Mouse (Mus musculus) liver, adult 2 months (tissue): Measurements from ENCODE around the gene Slc35e3. TPM values are rescaled to one million over a fixed set of nuclear protein-coding genes. Genes with fewer than 3 reads are reported as not detected.

Source experiments
- DNase-seq: peaks from one replicate; pipeline ENCODE4 v3.0.0-alpha.2; 2011; ENCODE audit warnings: low read depth, low spot score; ENCODE audit errors: extremely low read depth
- H3K27ac ChIP-seq: fragments of 200-500 bp; replicated peaks from 2 replicates; pipeline ENCODE4 v1.5.1; 2012; ENCODE audit warnings: low read depth, mild to moderate bottlenecking, control low read depth, inconsistent platforms, low read length; ENCODE audit not compliant: insufficient read depth
- H3K27me3 ChIP-seq: fragments of 200-500 bp; 2 replicates; pipeline ENCODE4 v1.6.1; 2012; ENCODE audit warnings: mild to moderate bottlenecking, moderate library complexity, low read length, inconsistent platforms; ENCODE audit not compliant: control insufficient read depth, insufficient read depth
- H3K36me3 ChIP-seq: fragments of 200-500 bp; 2 replicates; pipeline ENCODE4 v1.6.1; 2012; ENCODE audit warnings: low read length, inconsistent platforms; ENCODE audit not compliant: control insufficient read depth, insufficient read depth
- H3K4me1 ChIP-seq: fragments of 200-500 bp; 2 replicates; pipeline ENCODE4 v1.6.1; 2011; ENCODE audit warnings: low read length; ENCODE audit not compliant: control insufficient read depth, insufficient read depth
- H3K4me3 ChIP-seq: fragments of 200-500 bp; 2 replicates; pipeline ENCODE4 v1.5.1; 2011; ENCODE audit warnings: low read depth, mild to moderate bottlenecking, control low read depth, low read length, moderate library complexity; ENCODE audit not compliant: insufficient read depth
- H3K79me2 ChIP-seq: fragments of 200-500 bp; 2 replicates; pipeline ENCODE4 v1.6.1; 2012; ENCODE audit warnings: inconsistent platforms, mild to moderate bottlenecking, low read length, moderate library complexity; ENCODE audit not compliant: control insufficient read depth, insufficient read depth
- H3K9ac ChIP-seq: fragments of 200-500 bp; 2 replicates; pipeline ENCODE4 v1.6.1; 2012; ENCODE audit warnings: low read depth, mild to moderate bottlenecking, control low read depth, inconsistent platforms, low read length
- CTCF ChIP-seq: fragments of 200-500 bp; IDR thresholded peaks from 2 replicates; pipeline ENCODE4 v1.5.1; 2011; ENCODE audit warnings: low read depth, low read length, control low read depth
- POLR2A ChIP-seq: fragments of 200-500 bp; IDR thresholded peaks from 2 replicates; pipeline ENCODE4 v1.6.1; 2011; ENCODE audit warnings: low read length, control low read depth; ENCODE audit not compliant: insufficient read depth; ENCODE audit errors: extremely low read depth
- WGBS: fragments of 180-500 bp; shearing (Covaris S2); methylation state at CpG from one replicate; pipeline ENCODE4 v1.1.7; 2018; 5-methylcytosine and 5-hydroxymethylcytosine counted together
- polyA plus RNA-seq: library from polyadenylated mRNA; depleted of rRNA; stranded (reverse); fragments of >200 nt; gene quantifications from 2 replicates; pipeline ENCODE4 v1.2.3, GENCODE M21; 2012
- total RNA-seq: library from RNA; depleted of rRNA; stranded (reverse); fragments of >200 nt; gene quantifications from 2 replicates; pipeline ENCODE4 v1.2.3, GENCODE M21; 2014

The Slc35e3 gene
- total and polyA plus RNA-seq, 2 experiments, result 4.1 to 7.1 TPM

GRCm38 (mm10) chr10:117782056-117782455 is 35.9 kb upstream of the Slc35e3 start:
- DNase-seq, result no peak
- Histone ChIP-seq H3K9ac (no peak overlapping the region), H3K27me3 (no peaks in the 10 kb centered on the region), H3K79me2 (no peaks in the 10 kb centered on the region), H3K4me3 (no peak overlapping the region), H3K36me3 (peaks cover 12% of the 10 kb centered on the region), H3K4me1 (no peaks in the 10 kb centered on the region), H3K27ac (no peak overlapping the region)
- TF ChIP-seq POLR2A, result no peak
- TF ChIP-seq CTCF, result no peak
- 91% methylated on average over 2 of the region's 2 CpGs for WGBS

- no peaks in the 10 kb centered on the region for H3K27me3 ChIP-seq
- no peaks in the 10 kb centered on the region for H3K79me2 ChIP-seq
- no peak overlapping the region for H3K9ac ChIP-seq
- H3K36me3 ChIP-seq, result peaks cover 13% of the 10 kb centered on the region
- no peaks in the 10 kb centered on the region for H3K4me1 ChIP-seq
- no peak overlapping the region for H3K27ac ChIP-seq
- no peak for TF ChIP-seq POLR2A
- TF ChIP-seq CTCF, result no peak
- H3K4me3 ChIP-seq, result no peak overlapping the region
- DNase-seq, result no peak
- 97% methylated on average over 17 of the region's 17 CpGs for WGBS
Observed at GRCm38 (mm10) chr10:117781021-117781725, 35.0 kb upstream of the Slc35e3 start.

GRCm38 (mm10) chr10:117780306-117780911 is 34.2 kb upstream of the Slc35e3 start:
- peaks cover 13% of the 10 kb centered on the region for H3K36me3 ChIP-seq
- no peak for DNase-seq
- 98% methylated on average over 6 of the region's 6 CpGs for WGBS
- no peak overlapping the region for H3K9ac ChIP-seq
- H3K27me3 ChIP-seq, result no peaks in the 10 kb centered on the region
- H3K27ac ChIP-seq, result no peak overlapping the region
- H3K4me1 ChIP-seq, result no peaks in the 10 kb centered on the region
- TF ChIP-seq CTCF (no peak), POLR2A (no peak)
- no peak overlapping the region for H3K4me3 ChIP-seq
- no peaks in the 10 kb centered on the region for H3K79me2 ChIP-seq

- Histone ChIP-seq H3K27ac (no peak overlapping the region), H3K79me2 (no peaks in the 10 kb centered on the region), H3K4me3 (no peak overlapping the region), H3K27me3 (no peaks in the 10 kb centered on the region), H3K36me3 (peaks cover 11% of the 10 kb centered on the region), H3K9ac (no peak overlapping the region), H3K4me1 (no peaks in the 10 kb centered on the region)
- 91% methylated on average over 8 of the region's 8 CpGs for WGBS
- TF ChIP-seq POLR2A (no peak), CTCF (no peak)
- DNase-seq, result no peak
Observed at GRCm38 (mm10) chr10:117779581-117780305, 33.6 kb upstream of the Slc35e3 start.

- no peak overlapping the region for H3K27ac ChIP-seq
- peaks cover 12% of the 10 kb centered on the region for H3K36me3 ChIP-seq
- H3K4me1 ChIP-seq, result no peaks in the 10 kb centered on the region
- H3K4me3 ChIP-seq, result no peak overlapping the region
- no peak for DNase-seq
- 89% methylated on average over 4 of the region's 4 CpGs for WGBS
- no peak overlapping the region for H3K9ac ChIP-seq
- H3K79me2 ChIP-seq, result no peaks in the 10 kb centered on the region
- no peaks in the 10 kb centered on the region for H3K27me3 ChIP-seq
- TF ChIP-seq POLR2A (no peak), CTCF (no peak)
Observed at GRCm38 (mm10) chr10:117778951-117779350, 32.8 kb upstream of the Slc35e3 start.
